Mouse (Mus musculus) embryonic fibroblast, embryonic 13.5 days (primary cell): Measurements from ENCODE around the gene Fcrl1. TPM values are rescaled to one million over a fixed set of nuclear protein-coding genes. Genes with fewer than 3 reads are reported as not detected.
"Not testable (repeated sequence)": the region's sequence is repeated elsewhere in the genome, so short reads cannot be mapped to it uniquely, and the experiment has no call there.

ENCODE experiments used
- H3K27ac ChIP-seq: 2 replicates; pipeline ENCODE4 v1.5.1; 2012; ENCODE audit warnings: low read length, control low read depth, inconsistent platforms; ENCODE audit not compliant: insufficient read depth
- H3K4me1 ChIP-seq: 2 replicates; pipeline ENCODE4 v1.6.1; 2011; ENCODE audit warnings: low read length; ENCODE audit not compliant: control insufficient read depth, insufficient read depth
- H3K4me3 ChIP-seq: 2 replicates; pipeline ENCODE4 v1.5.1; 2011; ENCODE audit warnings: mild to moderate bottlenecking, control low read depth, low read length; ENCODE audit not compliant: insufficient read depth
- CTCF ChIP-seq: IDR thresholded peaks from 2 replicates; pipeline ENCODE4 v1.5.1; 2011; ENCODE audit warnings: mild to moderate bottlenecking, control low read depth, low read length, moderate library complexity, borderline replicate concordance; ENCODE audit not compliant: insufficient read depth
- POLR2A ChIP-seq: IDR thresholded peaks from 2 replicates; pipeline ENCODE4 v1.6.1; 2011; ENCODE audit warnings: low read depth, mild to moderate bottlenecking, control low read depth, low read length, moderate library complexity
- polyA plus RNA-seq: library from polyadenylated mRNA; stranded (reverse); fragments of >200 nt; gene quantifications from 2 replicates; pipeline ENCODE4 v1.2.4, GENCODE M21; 2011; ENCODE audit warnings: low read depth; ENCODE audit not compliant: missing spikeins, insufficient read length

The Fcrl1 gene
- polyA plus RNA-seq, 1 experiment: not detected

GRCm38 (mm10) chr3:87377719-87378118 lies 1.5 kb downstream of the Fcrl1 start:
- TF ChIP-seq POLR2A (no peak), CTCF (no peak)
- Histone ChIP-seq H3K4me3 (no peak overlapping the region), H3K27ac (no peak overlapping the region), H3K4me1 (no peaks in the 10 kb centered on the region)

- not testable (repeated sequence) for H3K4me1 ChIP-seq, H3K27ac ChIP-seq, H3K4me3 ChIP-seq
These were observed 3.6 kb downstream of the Fcrl1 start for GRCm38 (mm10) chr3:87379641-87380315.

GRCm38 (mm10) chr3:87381806-87382712 lies 5.9 kb downstream of the Fcrl1 start:
- Histone ChIP-seq H3K4me3 (no peak overlapping the region), H3K4me1 (no peaks in the 10 kb centered on the region), H3K27ac (no peak overlapping the region)
- TF ChIP-seq POLR2A: no peak
- TF ChIP-seq CTCF: no peak

- Histone ChIP-seq H3K4me3 (no peak overlapping the region), H3K4me1 (no peaks in the 10 kb centered on the region)
These were observed 7.1 kb downstream of the Fcrl1 start for GRCm38 (mm10) chr3:87383308-87383707.

GRCm38 (mm10) chr3:87385105-87385504 lies 8.9 kb downstream of the Fcrl1 start:
- TF ChIP-seq POLR2A (no peak), CTCF (no peak)
- Histone ChIP-seq H3K27ac (no peak overlapping the region), H3K4me3 (no peak overlapping the region), H3K4me1 (no peaks in the 10 kb centered on the region)

More at GRCm38 (mm10) chr3:87383308-87383707, 7.1 kb downstream of the Fcrl1 start:
- TF ChIP-seq CTCF (no peak), POLR2A (no peak)
- H3K27ac ChIP-seq: no peak overlapping the region

GRCm38 (mm10) chr3:87390935-87391334 lies 14.7 kb downstream of the Fcrl1 start:
- H3K27ac ChIP-seq: no peak overlapping the region
- TF ChIP-seq POLR2A (no peak), CTCF (no peak)

GRCm38 (mm10) chr3:87398809-87399208 lies 22.6 kb downstream of the Fcrl1 start:
- H3K27ac ChIP-seq: no peak overlapping the region
- no peaks in the 10 kb centered on the region for H3K4me1 ChIP-seq
- TF ChIP-seq POLR2A: no peak
- no peak for TF ChIP-seq CTCF
- H3K4me3 ChIP-seq: no peak overlapping the region

More at GRCm38 (mm10) chr3:87390935-87391334, 14.7 kb downstream of the Fcrl1 start:
- no peak overlapping the region for H3K4me3 ChIP-seq
- H3K4me1 ChIP-seq: no peaks in the 10 kb centered on the region

- H3K27ac ChIP-seq: no peak overlapping the region
- no peaks in the 10 kb centered on the region for H3K4me1 ChIP-seq
- H3K4me3 ChIP-seq: no peak overlapping the region
- TF ChIP-seq POLR2A (no peak), CTCF (no peak)
These were observed 23.7 kb downstream of the Fcrl1 start for GRCm38 (mm10) chr3:87399906-87400305.

GRCm38 (mm10) chr3:87401321-87401720 lies 25.1 kb downstream of the Fcrl1 start:
- Histone ChIP-seq H3K27ac (no peak overlapping the region), H3K4me3 (no peak overlapping the region), H3K4me1 (no peaks in the 10 kb centered on the region)
- TF ChIP-seq CTCF (no peak), POLR2A (no peak)

GRCm38 (mm10) chr3:87408171-87408570 lies 32.0 kb downstream of the Fcrl1 start:
- Histone ChIP-seq H3K4me3 (no peak overlapping the region), H3K27ac (no peak overlapping the region), H3K4me1 (no peaks in the 10 kb centered on the region)
- no peak for TF ChIP-seq POLR2A
- TF ChIP-seq CTCF: no peak
